In genomic region chr3:119904244-119904643, GRCm38 (mm10) we compare ENCODE assay signal across 24 mouse cellular contexts.
"Had no signal": no experiment of that assay in that cellular context is flagged by ENCODE, and none has a peak within 500 bp of the region (broad histone marks: within the 10 kb centered on the region; RNA-seq: fewer than 3 reads in every experiment).

No protein-coding gene starts in this region.

- H3K27ac ChIP-seq: gastrocnemius, adult 2 months; heart, embryonic 10.5 days; hindbrain, embryonic 10.5 days; hindbrain, embryonic 12.5 days; hindbrain, embryonic 14.5 days; intestine, embryonic 15.5 days; layer of hippocampus, adult 2 months; left cerebral cortex, adult 2 months; limb, embryonic 13.5 days; limb, embryonic 15.5 days; liver, embryonic 12.5 days; liver, embryonic 14.5 days had no signal

- H3K36me3 ChIP-seq: heart, embryonic 10.5 days; heart, embryonic 12.5 days; hindbrain, embryonic 10.5 days; hindbrain, embryonic 12.5 days; intestine, embryonic 15.5 days; limb, embryonic 13.5 days; limb, embryonic 15.5 days; liver, embryonic 12.5 days had no signal

- H3K4me2 ChIP-seq: heart, embryonic 12.5 days; hindbrain, embryonic 12.5 days; hindbrain, embryonic 14.5 days; intestine, embryonic 15.5 days; limb, embryonic 13.5 days; limb, embryonic 15.5 days; liver, embryonic 12.5 days had no signal

- H3K4me1 ChIP-seq: heart, embryonic 10.5 days; heart, embryonic 12.5 days; hindbrain, embryonic 10.5 days; hindbrain, embryonic 12.5 days; intestine, embryonic 15.5 days; limb, embryonic 13.5 days; limb, embryonic 15.5 days; liver, embryonic 12.5 days had no signal

- H3K27me3 ChIP-seq: heart, embryonic 12.5 days; hindbrain, embryonic 12.5 days; intestine, embryonic 15.5 days; limb, embryonic 13.5 days; limb, embryonic 15.5 days; liver, embryonic 12.5 days had no signal

- ATAC-seq: hindbrain, embryonic 16.5 days; inflammation-experienced regulatory T-cells, adult 6 months; intestine, embryonic 15.5 days; intestine, postnatal 0 days; liver, embryonic 12.5 days had no signal

- H3K4me3 ChIP-seq: gastrocnemius, adult 2 months; heart, embryonic 10.5 days; heart, embryonic 12.5 days; hindbrain, embryonic 10.5 days; hindbrain, embryonic 12.5 days; intestine, embryonic 15.5 days; layer of hippocampus, adult 2 months; left cerebral cortex, adult 2 months; limb, embryonic 13.5 days; limb, embryonic 15.5 days; liver, embryonic 12.5 days had no signal

- H3K9me3 ChIP-seq: heart, embryonic 10.5 days; heart, embryonic 12.5 days; hindbrain, embryonic 10.5 days; hindbrain, embryonic 12.5 days; intestine, embryonic 15.5 days; limb, embryonic 13.5 days; limb, embryonic 15.5 days; liver, embryonic 12.5 days had no signal

- DNase-seq: gastrocnemius, adult 2 months; gastrocnemius, postnatal 10 days; gastrocnemius, postnatal 25 days; heart, adult 18-20 months; heart, postnatal 10 days; heart, postnatal 4 days; kidney, adult 18-20 months; kidney, postnatal 36 days; left cerebral cortex, postnatal 4 days had no signal

- H3K9ac ChIP-seq: heart, embryonic 12.5 days; hindbrain, embryonic 12.5 days; hindbrain, embryonic 14.5 days; intestine, embryonic 15.5 days; limb, embryonic 13.5 days; limb, embryonic 15.5 days; liver, embryonic 12.5 days; liver, embryonic 14.5 days had no signal
